8 mouse cellular contexts compared by ENCODE assay signal in genomic region chr4:137913321-137914057, GRCm38 (mm10). TPM values are rescaled to one million over a fixed set of nuclear protein-coding genes. Genes with fewer than 3 reads are reported as not detected.
DNase-seq lines count a peak whose midpoint lies in the region; ATAC-seq and TF ChIP-seq lines count a peak whose summit lies in the region.

No protein-coding gene starts in this region.

- H3K27me3 ChIP-seq in ES-Bruce4 (ENCODE audit: control insufficient read depth, insufficient read depth, low read length, poor library complexity, severe bottlenecking) = no peaks in the 10 kb centered on the region
- peaks cover 15% of the 10 kb centered on the region for H3K27me3 ChIP-seq in forebrain, embryonic 13.5 days
- peaks cover 46% of the 10 kb centered on the region for H3K27me3 ChIP-seq in megakaryocyte, embryonic 14.5 days (replicated peaks)

- no peaks in the 10 kb centered on the region for H3K9me3 ChIP-seq in ES-Bruce4 (replicated peaks; ENCODE audit: control insufficient read depth, insufficient read depth, low read length, poor library complexity, severe bottlenecking)
- no peaks in the 10 kb centered on the region for H3K9me3 ChIP-seq in forebrain, embryonic 13.5 days (replicated peaks)
- no peaks in the 10 kb centered on the region for H3K9me3 ChIP-seq in megakaryocyte, embryonic 14.5 days

- peak; percentile 81 for ATAC-seq in forebrain, embryonic 13.5 days

- H3K9ac ChIP-seq in ES-Bruce4 (ENCODE audit: low read depth, poor library complexity, severe bottlenecking) = peak overlapping the region; percentile 47
- peak overlapping the region; percentile 62 for H3K9ac ChIP-seq in forebrain, embryonic 13.5 days

- DNase-seq in adrenal gland, postnatal 4 days (ENCODE audit: low spot score in 2 of 2) = peak; percentile 44 to 67
- peak; percentile 82 to 86 for DNase-seq in heart, postnatal 36 days
- DNase-seq in layer of hippocampus, adult 9-11 months = peak; percentile 36
- DNase-seq in right cerebral cortex, postnatal 14 days = peak; percentile 62
- DNase-seq in yolk sac, embryonic 10.5 days (ENCODE audit: low spot score) = peak; percentile 68

- WGBS in forebrain, embryonic 13.5 days = 1% methylated on average over 36 of the region's 54 CpGs

- H3K4me3 ChIP-seq in ES-Bruce4 (ENCODE audit: low read depth, low read length) = peak overlapping the region; percentile 61
- peak overlapping the region; percentile 46 for H3K4me3 ChIP-seq in forebrain, embryonic 13.5 days
- H3K4me3 ChIP-seq in megakaryocyte, embryonic 14.5 days (replicated peaks) = peak overlapping the region; percentile 91

- intact Hi-C loops in heart, postnatal 36 days (cut with DNase I) = loop anchor here (2.0 kb wide), 1 partner anchor 17 kb away; no protein-coding TSS in a partner anchor

- TF ChIP-seq POLR2A in ES-Bruce4 (IDR thresholded peaks at IDR 0.05; ENCODE audit: insufficient read depth, low read length) = no peak

- TF ChIP-seq EP300 in ES-Bruce4 (IDR thresholded peaks at IDR 0.05; ENCODE audit: insufficient read depth, low read depth, low read length) = no peak

- peaks cover 8% of the 10 kb centered on the region for H3K4me1 ChIP-seq in ES-Bruce4 (ENCODE audit: control insufficient read depth, insufficient read depth, low read length)
- peaks cover 33% of the 10 kb centered on the region for H3K4me1 ChIP-seq in forebrain, embryonic 13.5 days
- H3K4me1 ChIP-seq in megakaryocyte, embryonic 14.5 days = peaks cover 27% of the 10 kb centered on the region

- peak overlapping the region; percentile 90 for H3K4me2 ChIP-seq in forebrain, embryonic 13.5 days

- TF ChIP-seq CTCF in ES-Bruce4 (IDR thresholded peaks at IDR 0.05; ENCODE audit: low read depth, low read length) = no peak

- no peaks in the 10 kb centered on the region for H3K36me3 ChIP-seq in ES-Bruce4 (ENCODE audit: control insufficient read depth, insufficient read depth, low read length, poor library complexity, severe bottlenecking)
- H3K36me3 ChIP-seq in forebrain, embryonic 13.5 days (ENCODE audit: poor library complexity, severe bottlenecking) = no peaks in the 10 kb centered on the region
- H3K36me3 ChIP-seq in megakaryocyte, embryonic 14.5 days (replicated peaks; ENCODE audit: low read length) = no peaks in the 10 kb centered on the region

- no peak overlapping the region for H3K27ac ChIP-seq in ES-Bruce4 (ENCODE audit: insufficient read depth, low read length)
- no peak overlapping the region for H3K27ac ChIP-seq in forebrain, embryonic 13.5 days

RNA-seq across cellular contexts. Expression of gene Ece1, which starts 51.5 kb away (rescaled TPM):
- 28.3 and 35.5 TPM in 2 replicates for polyA plus RNA-seq in ES-Bruce4 (2011; ENCODE audit: insufficient read depth, insufficient read length, low read depth, missing spikeins)
- total RNA-seq in adrenal gland, postnatal 4 days (2021) = 100 to 1,000 TPM; 279 to 303 TPM
- polyA plus RNA-seq in forebrain, embryonic 13.5 days (2015; fragmentation: Nextera tagmentation; extraction: Ambion mirVana) = 10.8 and 12.9 TPM in 2 replicates
- total RNA-seq in heart, postnatal 36 days (2021) = 100 to 1,000 TPM; 113 to 115 TPM
- polyA plus RNA-seq in megakaryocyte, embryonic 14.5 days (2012; ENCODE audit: insufficient read depth, low replicate concordance) = 3.1 and 5.0 TPM in 2 replicates
